Mouse (Mus musculus): ENCODE data around the gene Tec. TPM values are rescaled to one million over a fixed set of nuclear protein-coding genes. Genes with fewer than 3 reads are reported as not detected.
"Not testable (repeated sequence)": the region's sequence is repeated elsewhere in the genome, so short reads cannot be mapped to it uniquely, and the experiment has no call there.

The Tec gene
- polyA plus RNA-seq, 1 experiment from 2014 or later: 5.2 TPM

- no peak overlapping the region for H3K9ac ChIP-seq (ENCODE audit: low read depth, low read length)
- no peak for ATAC-seq (ENCODE audit: low read depth)
- H3K4me3 ChIP-seq (ENCODE audit: low read depth, low read length): no peak overlapping the region
- no peaks in the 10 kb centered on the region for H3K9me3 ChIP-seq (replicated peaks; ENCODE audit: control insufficient read depth, low read length)
- no peaks in the 10 kb centered on the region; the same call in none of the 2 replicates for H3K4me1 ChIP-seq (ENCODE audit: control insufficient read depth, low read depth, low read length)
- H3K4me2 ChIP-seq (ENCODE audit: low read depth, low read length): no peak overlapping the region
- H3K27ac ChIP-seq (ENCODE audit: low read length): peak overlapping the region; percentile 38; the same call in 1 of the 2 replicates
- WGBS (ENCODE audit: insufficient replicate concordance): 61% methylated on average over 8 of the region's 8 CpGs
- H3K36me3 ChIP-seq (ENCODE audit: control insufficient read depth, insufficient read depth): no peaks in the 10 kb centered on the region
- H3K27me3 ChIP-seq (ENCODE audit: control insufficient read depth, insufficient read depth, low read depth, low read length): no peaks in the 10 kb centered on the region
Observed at GRCm38 (mm10) chr5:72820036-72820640, 48.1 kb downstream of the Tec start.

GRCm38 (mm10) chr5:72818513-72819180 lies 49.6 kb downstream of the Tec start:
- Histone ChIP-seq H3K4me2 (ENCODE audit: low read depth, low read length) (no peak overlapping the region), H3K27ac (ENCODE audit: low read length) (0 out of 2 replicates have a peak overlapping the region, but pooled peaks have one; percentile 29), H3K9ac (ENCODE audit: low read depth, low read length) (no peak overlapping the region), H3K4me1 (ENCODE audit: control insufficient read depth, low read depth, low read length) (no peaks in the 10 kb centered on the region; the same call in none of the 2 replicates), H3K27me3 (ENCODE audit: control insufficient read depth, insufficient read depth, low read depth, low read length) (no peaks in the 10 kb centered on the region), H3K4me3 (ENCODE audit: low read depth, low read length) (no peak overlapping the region), H3K9me3 (replicated peaks; ENCODE audit: control insufficient read depth, low read length) (no peaks in the 10 kb centered on the region), H3K36me3 (ENCODE audit: control insufficient read depth, insufficient read depth) (no peaks in the 10 kb centered on the region)
- ATAC-seq (ENCODE audit: low read depth): no peak
- WGBS (ENCODE audit: insufficient replicate concordance): 29% methylated on average over 5 of the region's 5 CpGs

GRCm38 (mm10) chr5:72817523-72818091 lies 50.7 kb downstream of the Tec start:
- no peaks in the 10 kb centered on the region for H3K36me3 ChIP-seq (ENCODE audit: control insufficient read depth, insufficient read depth)
- 0 out of 2 replicates have a peak overlapping the region, but pooled peaks have one; percentile 17 for H3K4me2 ChIP-seq (ENCODE audit: low read depth, low read length)
- H3K27me3 ChIP-seq (ENCODE audit: control insufficient read depth, insufficient read depth, low read depth, low read length): no peaks in the 10 kb centered on the region
- ATAC-seq (ENCODE audit: low read depth): peak; percentile 39; the same call in 1 of the 2 replicates
- peak overlapping the region; percentile 50 for H3K27ac ChIP-seq (ENCODE audit: low read length)
- H3K4me3 ChIP-seq (ENCODE audit: low read depth, low read length): no peak overlapping the region
- H3K9ac ChIP-seq (ENCODE audit: low read depth, low read length): no peak overlapping the region
- H3K4me1 ChIP-seq (ENCODE audit: control insufficient read depth, low read depth, low read length): no peaks in the 10 kb centered on the region; the same call in none of the 2 replicates
- 12% methylated on average over 10 of the region's 10 CpGs for WGBS (ENCODE audit: insufficient replicate concordance)
- no peaks in the 10 kb centered on the region for H3K9me3 ChIP-seq (replicated peaks; ENCODE audit: control insufficient read depth, low read length)

GRCm38 (mm10) chr5:72816960-72817359 lies 51.3 kb downstream of the Tec start:
- not testable (repeated sequence) for H3K9me3 ChIP-seq (replicated peaks; ENCODE audit: control insufficient read depth, low read length); H3K9ac ChIP-seq (ENCODE audit: low read depth, low read length); ATAC-seq (ENCODE audit: low read depth); H3K4me3 ChIP-seq (ENCODE audit: low read depth, low read length); H3K36me3 ChIP-seq (ENCODE audit: control insufficient read depth, insufficient read depth); H3K27me3 ChIP-seq (ENCODE audit: control insufficient read depth, insufficient read depth, low read depth, low read length); H3K4me2 ChIP-seq (ENCODE audit: low read depth, low read length); H3K27ac ChIP-seq (ENCODE audit: low read length); H3K4me1 ChIP-seq (ENCODE audit: control insufficient read depth, low read depth, low read length)
- WGBS (ENCODE audit: insufficient replicate concordance): 64% methylated on average over 7 of the region's 7 CpGs

GRCm38 (mm10) chr5:72816491-72816890 lies 51.8 kb downstream of the Tec start:
- Histone ChIP-seq H3K4me3 (ENCODE audit: low read depth, low read length) (no peak overlapping the region), H3K4me1 (ENCODE audit: control insufficient read depth, low read depth, low read length) (no peaks in the 10 kb centered on the region; the same call in none of the 2 replicates), H3K4me2 (ENCODE audit: low read depth, low read length) (no peak overlapping the region), H3K9me3 (replicated peaks; ENCODE audit: control insufficient read depth, low read length) (no peaks in the 10 kb centered on the region), H3K36me3 (ENCODE audit: control insufficient read depth, insufficient read depth) (no peaks in the 10 kb centered on the region), H3K27ac (ENCODE audit: low read length) (no peak overlapping the region), H3K9ac (ENCODE audit: low read depth, low read length) (no peak overlapping the region), H3K27me3 (ENCODE audit: control insufficient read depth, insufficient read depth, low read depth, low read length) (no peaks in the 10 kb centered on the region)
- WGBS (ENCODE audit: insufficient replicate concordance): 47% methylated on average over 2 of the region's 2 CpGs
- no peak for ATAC-seq (ENCODE audit: low read depth)

- no peak overlapping the region for H3K27ac ChIP-seq (ENCODE audit: low read length)
- H3K36me3 ChIP-seq (ENCODE audit: control insufficient read depth, insufficient read depth): no peaks in the 10 kb centered on the region
- WGBS (ENCODE audit: insufficient replicate concordance): 63% methylated on average over 1 of the region's 1 CpGs
- H3K9ac ChIP-seq (ENCODE audit: low read depth, low read length): no peak overlapping the region
- no peaks in the 10 kb centered on the region for H3K9me3 ChIP-seq (replicated peaks; ENCODE audit: control insufficient read depth, low read length)
- H3K4me3 ChIP-seq (ENCODE audit: low read depth, low read length): no peak overlapping the region
- H3K4me2 ChIP-seq (ENCODE audit: low read depth, low read length): no peak overlapping the region
- no peaks in the 10 kb centered on the region for H3K27me3 ChIP-seq (ENCODE audit: control insufficient read depth, insufficient read depth, low read depth, low read length)
- no peak for ATAC-seq (ENCODE audit: low read depth)
- no peaks in the 10 kb centered on the region; the same call in none of the 2 replicates for H3K4me1 ChIP-seq (ENCODE audit: control insufficient read depth, low read depth, low read length)
Observed at GRCm38 (mm10) chr5:72816046-72816445, 52.2 kb downstream of the Tec start.

GRCm38 (mm10) chr5:72815361-72815760 lies 52.9 kb downstream of the Tec start:
- Histone ChIP-seq H3K4me2 (ENCODE audit: low read depth, low read length) (no peak overlapping the region), H3K9me3 (replicated peaks; ENCODE audit: control insufficient read depth, low read length) (no peaks in the 10 kb centered on the region), H3K4me1 (ENCODE audit: control insufficient read depth, low read depth, low read length) (no peaks in the 10 kb centered on the region; the same call in 1 of the 2 replicates), H3K4me3 (ENCODE audit: low read depth, low read length) (no peak overlapping the region), H3K27me3 (ENCODE audit: control insufficient read depth, insufficient read depth, low read depth, low read length) (no peaks in the 10 kb centered on the region), H3K9ac (ENCODE audit: low read depth, low read length) (no peak overlapping the region), H3K27ac (ENCODE audit: low read length) (no peak overlapping the region), H3K36me3 (ENCODE audit: control insufficient read depth, insufficient read depth) (no peaks in the 10 kb centered on the region)
- WGBS (ENCODE audit: insufficient replicate concordance): 62% methylated on average over 6 of the region's 6 CpGs
- no peak for ATAC-seq (ENCODE audit: low read depth)

GRCm38 (mm10) chr5:72814072-72814471 lies 54.2 kb downstream of the Tec start:
- Histone ChIP-seq H3K27ac (ENCODE audit: low read length) (no peak overlapping the region), H3K4me1 (ENCODE audit: control insufficient read depth, low read depth, low read length) (no peaks in the 10 kb centered on the region; the same call in 1 of the 2 replicates), H3K9ac (ENCODE audit: low read depth, low read length) (no peak overlapping the region), H3K4me3 (ENCODE audit: low read depth, low read length) (no peak overlapping the region), H3K9me3 (replicated peaks; ENCODE audit: control insufficient read depth, low read length) (no peaks in the 10 kb centered on the region), H3K36me3 (ENCODE audit: control insufficient read depth, insufficient read depth) (no peaks in the 10 kb centered on the region), H3K27me3 (ENCODE audit: control insufficient read depth, insufficient read depth, low read depth, low read length) (no peaks in the 10 kb centered on the region), H3K4me2 (ENCODE audit: low read depth, low read length) (no peak overlapping the region)
- no peak for ATAC-seq (ENCODE audit: low read depth)
- 68% methylated on average over 5 of the region's 5 CpGs for WGBS (ENCODE audit: insufficient replicate concordance)

- 0 out of 2 replicates have a peak, but pooled peaks have one; percentile 47 for ATAC-seq (ENCODE audit: low read depth)
- Histone ChIP-seq H3K9me3 (replicated peaks; ENCODE audit: control insufficient read depth, low read length) (no peaks in the 10 kb centered on the region), H3K27ac (ENCODE audit: low read length) (0 out of 2 replicates have a peak overlapping the region, but pooled peaks have one; percentile 19), H3K4me3 (ENCODE audit: low read depth, low read length) (no peak overlapping the region), H3K4me2 (ENCODE audit: low read depth, low read length) (no peak overlapping the region), H3K27me3 (ENCODE audit: control insufficient read depth, insufficient read depth, low read depth, low read length) (no peaks in the 10 kb centered on the region), H3K9ac (ENCODE audit: low read depth, low read length) (no peak overlapping the region), H3K36me3 (ENCODE audit: control insufficient read depth, insufficient read depth) (no peaks in the 10 kb centered on the region), H3K4me1 (ENCODE audit: control insufficient read depth, low read depth, low read length) (no peaks in the 10 kb centered on the region; the same call in 1 of the 2 replicates)
- 19% methylated on average over 5 of the region's 5 CpGs for WGBS (ENCODE audit: insufficient replicate concordance)
Observed at GRCm38 (mm10) chr5:72812908-72813307, 55.4 kb downstream of the Tec start.
